Mouse (Mus musculus): ENCODE data around the gene Rhbdf1. TPM values are rescaled to one million over a fixed set of nuclear protein-coding genes. Genes with fewer than 3 reads are reported as not detected.

The Rhbdf1 gene
- polyA plus RNA-seq, 1 experiment: 52.3 TPM

- Histone ChIP-seq H3K36me3 (ENCODE audit: control insufficient read depth, insufficient read depth, low read length) (peaks cover 25% of the 10 kb centered on the region), H3K27me3 (ENCODE audit: control insufficient read depth, insufficient read depth, low read length) (no peaks in the 10 kb centered on the region), H3K27ac (ENCODE audit: insufficient read depth, low read length) (peak overlapping the region; percentile 28; the same call in 1 of the 2 replicates), H3K4me1 (ENCODE audit: control insufficient read depth, insufficient read depth, insufficient read length) (no peaks in the 10 kb centered on the region), H3K4me3 (ENCODE audit: extremely low read depth, insufficient read depth, insufficient read length) (no peak overlapping the region)
- no peak for DNase-seq (ENCODE audit: low read depth in 1 of 2, low spot score in 2 of 2)
- no peak for TF ChIP-seq CTCF (IDR thresholded peaks at IDR 0.05; ENCODE audit: extremely low read depth, insufficient read depth, insufficient read length, insufficient replicate concordance)
- no peak for TF ChIP-seq POLR2A (IDR thresholded peaks at IDR 0.05; ENCODE audit: low read depth, low read length)
- 92% methylated on average over 8 of the region's 8 CpGs for WGBS
Measured at GRCm38 (mm10) chr11:32250880-32251763, 29.0 kb upstream of the Rhbdf1 start.

GRCm38 (mm10) chr11:32248350-32248749 is 26.2 kb upstream of the Rhbdf1 start:
- DNase-seq (ENCODE audit: low read depth in 1 of 2, low spot score in 2 of 2): no peak
- Histone ChIP-seq H3K4me3 (ENCODE audit: extremely low read depth, insufficient read depth, insufficient read length) (no peak overlapping the region), H3K36me3 (ENCODE audit: control insufficient read depth, insufficient read depth, low read length) (peaks cover 27% of the 10 kb centered on the region), H3K27ac (ENCODE audit: insufficient read depth, low read length) (no peak overlapping the region), H3K4me1 (ENCODE audit: control insufficient read depth, insufficient read depth, insufficient read length) (no peaks in the 10 kb centered on the region; the same call in 1 of the 2 replicates), H3K27me3 (ENCODE audit: control insufficient read depth, insufficient read depth, low read length) (no peaks in the 10 kb centered on the region)
- WGBS: 92% methylated on average over 3 of the region's 3 CpGs
- no peak for TF ChIP-seq CTCF (IDR thresholded peaks at IDR 0.05; ENCODE audit: extremely low read depth, insufficient read depth, insufficient read length, insufficient replicate concordance)

GRCm38 (mm10) chr11:32247068-32247467 is 25.0 kb upstream of the Rhbdf1 start:
- Histone ChIP-seq H3K27ac (ENCODE audit: insufficient read depth, low read length) (0 out of 2 replicates have a peak overlapping the region, but pooled peaks have one; percentile 37), H3K36me3 (ENCODE audit: control insufficient read depth, insufficient read depth, low read length) (peaks cover 24% of the 10 kb centered on the region), H3K4me1 (ENCODE audit: control insufficient read depth, insufficient read depth, insufficient read length) (no peaks in the 10 kb centered on the region; the same call in 1 of the 2 replicates), H3K27me3 (ENCODE audit: control insufficient read depth, insufficient read depth, low read length) (no peaks in the 10 kb centered on the region), H3K4me3 (ENCODE audit: extremely low read depth, insufficient read depth, insufficient read length) (no peak overlapping the region)
- no peak for DNase-seq (ENCODE audit: low read depth in 1 of 2, low spot score in 2 of 2)
- TF ChIP-seq POLR2A (IDR thresholded peaks at IDR 0.05; ENCODE audit: low read depth, low read length): no peak
- no peak for TF ChIP-seq CTCF (IDR thresholded peaks at IDR 0.05; ENCODE audit: extremely low read depth, insufficient read depth, insufficient read length, insufficient replicate concordance)

GRCm38 (mm10) chr11:32245614-32246013 is 23.5 kb upstream of the Rhbdf1 start:
- H3K4me1 ChIP-seq (ENCODE audit: control insufficient read depth, insufficient read depth, insufficient read length): no peaks in the 10 kb centered on the region; the same call in 1 of the 2 replicates
- H3K27me3 ChIP-seq (ENCODE audit: control insufficient read depth, insufficient read depth, low read length): no peaks in the 10 kb centered on the region
- DNase-seq (ENCODE audit: low read depth in 1 of 2, low spot score in 2 of 2): no peak
- H3K36me3 ChIP-seq (ENCODE audit: control insufficient read depth, insufficient read depth, low read length): peaks cover 26% of the 10 kb centered on the region
- TF ChIP-seq CTCF (IDR thresholded peaks at IDR 0.05; ENCODE audit: extremely low read depth, insufficient read depth, insufficient read length, insufficient replicate concordance): no peak
- WGBS: 80% methylated on average over 6 of the region's 6 CpGs
- no peak overlapping the region for H3K4me3 ChIP-seq (ENCODE audit: extremely low read depth, insufficient read depth, insufficient read length)
- H3K27ac ChIP-seq (ENCODE audit: insufficient read depth, low read length): no peak overlapping the region

GRCm38 (mm10) chr11:32244617-32245016 is 22.5 kb upstream of the Rhbdf1 start:
- DNase-seq (ENCODE audit: low read depth in 1 of 2, low spot score in 2 of 2): no peak
- Histone ChIP-seq H3K4me3 (ENCODE audit: extremely low read depth, insufficient read depth, insufficient read length) (no peak overlapping the region), H3K36me3 (ENCODE audit: control insufficient read depth, insufficient read depth, low read length) (peaks cover 21% of the 10 kb centered on the region), H3K4me1 (ENCODE audit: control insufficient read depth, insufficient read depth, insufficient read length) (no peaks in the 10 kb centered on the region; the same call in 1 of the 2 replicates), H3K27me3 (ENCODE audit: control insufficient read depth, insufficient read depth, low read length) (no peaks in the 10 kb centered on the region), H3K27ac (ENCODE audit: insufficient read depth, low read length) (peak overlapping the region; percentile 55)
- 76% methylated on average over 1 of the region's 1 CpGs for WGBS
- no peak for TF ChIP-seq CTCF (IDR thresholded peaks at IDR 0.05; ENCODE audit: extremely low read depth, insufficient read depth, insufficient read length, insufficient replicate concordance)
- TF ChIP-seq POLR2A (IDR thresholded peaks at IDR 0.05; ENCODE audit: low read depth, low read length): no peak

GRCm38 (mm10) chr11:32244064-32244463 is 22.0 kb upstream of the Rhbdf1 start:
- TF ChIP-seq POLR2A (IDR thresholded peaks at IDR 0.05; ENCODE audit: low read depth, low read length) (no peak), CTCF (IDR thresholded peaks at IDR 0.05; ENCODE audit: extremely low read depth, insufficient read depth, insufficient read length, insufficient replicate concordance) (no peak)
- peak overlapping the region; percentile 25; the same call in 1 of the 2 replicates for H3K27ac ChIP-seq (ENCODE audit: insufficient read depth, low read length)
- no peaks in the 10 kb centered on the region; the same call in 1 of the 2 replicates for H3K4me1 ChIP-seq (ENCODE audit: control insufficient read depth, insufficient read depth, insufficient read length)
- H3K27me3 ChIP-seq (ENCODE audit: control insufficient read depth, insufficient read depth, low read length): no peaks in the 10 kb centered on the region
- WGBS: 82% methylated on average over 3 of the region's 3 CpGs
- H3K4me3 ChIP-seq (ENCODE audit: extremely low read depth, insufficient read depth, insufficient read length): no peak overlapping the region
- no peak for DNase-seq (ENCODE audit: low read depth in 1 of 2, low spot score in 2 of 2)
- peaks cover 20% of the 10 kb centered on the region for H3K36me3 ChIP-seq (ENCODE audit: control insufficient read depth, insufficient read depth, low read length)
